Mouse (Mus musculus) liver, postnatal 0 days (tissue): ENCODE data around the gene Gtpbp8.

Experiments
- CTCF ChIP-seq: sonication (generic); IDR thresholded peaks from 2 replicates; pipeline ENCODE4 v1.5.1; 2016; ENCODE audit warnings: antibody characterized with exemption, low read depth
- EP300 ChIP-seq: IDR thresholded peaks from 2 replicates; pipeline ENCODE4 v1.6.1; 2016; ENCODE audit warnings: antibody characterized with exemption, low read depth, mild to moderate bottlenecking

DNA sequence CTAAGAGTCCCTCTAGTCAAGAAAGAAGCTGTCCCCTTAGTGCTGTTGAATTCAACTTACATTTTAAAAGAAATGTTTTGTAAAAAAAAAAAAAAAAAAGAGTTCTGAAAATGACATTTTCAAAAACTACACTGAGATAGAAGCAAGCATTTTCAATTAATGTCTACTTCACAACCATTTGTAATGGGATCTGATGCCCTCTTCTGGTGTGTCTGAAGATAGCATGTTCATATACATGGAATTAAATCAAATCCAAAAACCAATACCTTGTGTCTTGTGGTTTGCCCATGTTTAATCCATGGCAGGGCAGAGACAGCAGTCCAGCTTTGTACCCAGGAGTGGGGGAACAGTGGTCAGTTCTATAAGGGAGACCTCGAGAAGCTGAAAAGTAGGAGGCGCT, 28.3 kb downstream of the Gtpbp8 start:
- TF ChIP-seq CTCF (0 out of 2 replicates have a peak, but pooled peaks have one; percentile 19), EP300 (no peak)
